Mouse (Mus musculus): ENCODE measurements at regions not wholly inside any gene's neighbourhood (a gene's known extent, or its start where the extent isn't known, plus 50 kb on each side); places are given as distances from the start of the nearest gene placed in this dataset.

DNA sequence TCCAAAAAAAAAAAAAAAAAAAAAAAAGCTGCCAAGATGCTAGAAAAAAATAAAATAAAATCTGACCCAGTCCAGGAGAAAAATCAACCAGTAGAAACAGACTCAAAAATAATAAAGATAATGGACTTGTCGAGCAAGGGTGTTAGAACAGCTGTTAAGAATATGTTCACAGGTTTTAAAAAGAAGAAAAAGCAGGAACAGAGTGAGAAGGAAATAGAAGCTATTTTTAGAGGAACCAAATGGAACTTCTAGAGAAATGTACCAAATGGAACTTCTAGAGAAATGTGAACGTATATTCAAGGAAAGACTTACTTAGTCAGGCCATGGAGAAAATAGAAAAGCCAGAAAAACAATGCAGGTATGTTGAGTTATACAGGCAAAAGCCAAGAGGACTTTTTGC is 662.4 kb upstream of the Jmjd1c start:
- DNase-seq = no peak

DNA sequence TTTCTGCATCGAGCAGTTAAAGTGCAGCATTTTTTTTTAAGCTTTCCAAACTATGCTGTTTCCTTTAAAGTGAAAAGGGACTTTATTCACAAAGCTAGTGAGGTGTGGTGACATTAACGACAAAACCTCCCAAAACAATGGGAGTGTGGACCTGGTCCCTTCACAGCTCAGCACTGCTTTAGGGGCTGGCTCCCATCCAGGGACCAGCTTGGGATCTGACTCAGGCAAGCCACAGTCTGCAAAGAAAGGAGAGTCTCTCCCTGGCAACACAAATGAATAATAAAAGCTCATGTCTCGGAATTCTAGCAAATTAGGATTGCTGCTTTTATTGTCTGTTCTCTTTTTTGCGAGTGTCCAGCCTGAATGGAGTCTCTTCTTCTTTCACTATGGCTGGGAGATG is 625.2 kb upstream of the Jmjd1c start:
- DNase-seq = peak; percentile 59

DNA sequence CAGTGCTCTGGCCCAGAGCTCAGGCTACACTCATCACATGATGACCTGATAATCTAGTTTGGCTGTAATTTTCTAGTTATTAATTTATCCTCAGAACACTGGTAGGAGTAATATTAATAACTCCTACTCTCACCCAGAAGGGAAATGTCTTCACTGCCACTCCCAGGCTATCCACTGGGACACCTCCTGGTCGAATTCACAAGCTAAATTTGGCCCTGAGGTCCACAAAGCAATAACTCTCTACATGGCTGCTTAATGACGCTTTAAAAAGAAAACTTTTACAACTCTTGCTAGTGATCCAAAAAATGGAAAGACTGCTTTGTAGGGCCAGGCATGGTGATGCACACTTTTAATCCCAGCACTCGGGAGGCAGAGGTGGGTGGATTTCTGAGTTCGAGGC is 623.9 kb upstream of the Jmjd1c start:
- DNase-seq = no peak

DNA sequence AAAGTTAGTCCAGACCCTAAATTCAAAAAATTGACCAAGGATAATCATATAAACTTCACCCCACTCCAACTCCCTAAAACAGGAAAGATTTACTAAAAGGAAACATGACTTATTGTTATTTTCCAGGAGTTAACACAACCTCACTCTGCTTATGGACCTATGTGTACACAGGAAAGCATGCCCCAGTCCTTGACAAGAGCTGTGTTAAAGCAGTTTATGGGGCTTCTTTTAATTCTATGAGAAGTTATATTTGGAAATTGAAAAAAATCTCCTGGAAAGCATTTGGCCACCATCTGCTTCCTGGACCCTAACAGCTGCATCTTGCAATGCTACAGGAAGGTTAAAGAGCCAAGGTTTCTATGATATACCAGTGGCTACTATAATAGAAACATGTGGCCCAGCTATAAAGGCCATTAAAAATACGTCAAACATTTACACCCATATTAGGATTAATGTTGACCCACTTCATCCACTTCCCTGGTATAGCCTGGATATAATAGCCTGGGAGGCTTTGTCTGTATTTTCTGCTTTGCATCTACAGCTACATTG is 620.7 kb upstream of the Jmjd1c start:
- DNase-seq = no peak

DNA sequence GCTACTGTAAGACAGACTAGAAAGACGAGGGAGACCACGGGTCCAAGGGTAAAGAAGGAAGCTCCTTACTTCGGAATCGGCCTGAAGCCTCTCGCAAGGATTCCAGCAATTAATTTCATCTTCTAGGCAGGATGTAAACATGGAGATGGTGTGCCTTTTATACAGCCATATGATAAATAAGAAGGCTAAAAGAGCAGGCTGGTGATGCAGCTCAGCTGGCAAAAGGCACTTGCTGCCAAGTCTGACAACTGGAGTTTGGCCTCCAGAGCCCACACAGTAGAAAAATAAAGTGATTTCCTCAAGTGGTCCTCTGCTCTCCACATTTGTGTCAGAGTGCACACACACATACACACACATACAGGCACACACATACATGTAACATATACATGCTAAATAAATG is 605.1 kb upstream of the Jmjd1c start:
- DNase-seq = no peak

DNA sequence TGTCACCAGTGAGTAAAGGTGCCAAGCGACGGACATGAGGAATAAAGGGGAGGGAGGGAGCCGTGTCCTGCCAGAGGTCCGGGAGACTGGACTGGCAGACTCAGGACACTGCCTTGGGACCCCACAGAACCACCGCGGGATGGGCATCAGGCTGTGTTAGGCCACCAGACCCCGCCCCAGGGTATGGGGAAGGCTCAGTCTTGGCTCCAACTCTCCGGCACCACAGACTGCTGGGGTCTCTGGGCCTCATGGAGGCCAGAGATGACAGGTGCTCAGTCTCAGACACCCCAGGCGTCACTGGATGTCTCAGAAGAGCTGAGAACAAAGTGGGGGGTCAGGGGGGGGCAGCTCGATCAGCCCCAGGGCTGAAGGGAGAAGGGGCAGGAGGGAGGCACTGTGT is 604.1 kb upstream of the Jmjd1c start:
- DNase-seq = no peak

DNA sequence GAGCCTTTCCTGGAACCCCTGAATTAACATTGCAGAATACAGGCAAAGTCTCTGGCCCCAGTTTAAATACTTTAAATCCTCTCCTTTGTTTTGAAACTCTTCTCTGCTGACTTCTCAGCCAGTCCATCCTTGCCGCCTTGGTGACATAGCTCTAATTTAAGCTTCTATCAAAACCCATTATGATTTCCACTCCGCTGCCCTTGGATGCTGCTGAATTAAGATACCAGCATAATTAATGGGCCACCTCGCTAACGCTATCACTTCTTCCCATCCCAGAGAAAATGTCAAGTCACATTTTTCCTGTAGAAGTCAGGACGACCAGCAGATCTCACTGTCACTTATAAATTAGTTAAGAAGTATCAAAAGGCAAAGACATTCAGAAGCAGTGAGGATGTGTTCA is 556.1 kb upstream of the Jmjd1c start:
- no peak for DNase-seq

DNA sequence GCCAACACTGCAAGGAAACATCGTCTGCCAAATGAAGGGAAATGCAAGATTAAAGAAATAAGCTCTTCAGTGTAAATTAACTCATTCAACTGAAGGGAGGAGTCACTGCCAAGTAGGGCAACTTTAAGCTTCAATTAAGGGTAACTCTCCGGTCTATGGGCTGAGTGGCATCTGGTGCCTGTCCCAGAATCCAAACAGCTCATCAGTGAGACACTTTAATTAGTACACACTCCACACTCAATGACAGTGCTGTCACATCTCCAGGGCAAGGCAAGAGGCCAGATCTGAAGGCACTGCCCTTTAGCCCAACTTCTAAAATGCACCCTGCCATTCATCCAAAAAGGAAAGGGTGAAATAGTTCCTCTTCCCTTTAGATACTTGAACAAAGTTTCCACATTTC is 549.3 kb upstream of the Jmjd1c start:
- peak; percentile 15 for DNase-seq

DNA sequence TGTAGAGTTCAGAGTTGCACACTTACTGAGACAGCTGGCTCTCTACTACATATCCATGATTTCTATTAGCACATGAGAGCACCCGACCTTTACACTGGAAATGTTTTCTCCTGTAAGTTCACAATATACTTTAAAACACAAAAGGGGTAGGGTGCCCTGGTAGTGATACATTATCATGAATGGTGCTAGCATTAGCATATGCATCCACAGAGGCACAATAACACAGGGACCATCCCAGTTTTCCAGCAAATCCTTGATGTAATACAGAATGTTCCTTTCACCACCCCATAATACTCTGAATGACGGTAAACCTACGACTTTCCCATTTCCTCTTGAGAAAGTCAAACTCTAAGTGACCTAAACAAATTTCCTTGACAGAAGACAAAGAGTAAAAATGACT is 548.3 kb upstream of the Jmjd1c start:
- DNase-seq = no peak

DNA sequence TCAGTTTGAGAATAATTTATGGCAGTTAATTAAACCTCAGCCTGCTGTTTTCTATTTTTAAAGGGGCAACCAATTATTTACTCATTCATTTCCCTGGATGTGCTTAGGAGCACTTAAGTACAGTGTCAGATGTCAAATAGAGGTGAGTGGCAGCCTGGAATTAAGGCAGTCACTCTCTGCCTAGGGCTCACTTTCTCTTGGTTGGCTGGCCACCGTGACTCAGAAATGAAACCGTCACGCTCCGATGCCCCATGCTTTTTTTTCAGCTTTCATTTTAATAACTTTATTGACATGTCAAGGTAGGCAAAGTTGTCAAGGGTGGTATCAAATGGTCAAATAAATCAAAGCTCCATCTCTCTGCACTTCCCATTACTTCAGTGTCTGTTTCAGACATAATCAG is 547.9 kb upstream of the Jmjd1c start:
- no peak for DNase-seq

DNA sequence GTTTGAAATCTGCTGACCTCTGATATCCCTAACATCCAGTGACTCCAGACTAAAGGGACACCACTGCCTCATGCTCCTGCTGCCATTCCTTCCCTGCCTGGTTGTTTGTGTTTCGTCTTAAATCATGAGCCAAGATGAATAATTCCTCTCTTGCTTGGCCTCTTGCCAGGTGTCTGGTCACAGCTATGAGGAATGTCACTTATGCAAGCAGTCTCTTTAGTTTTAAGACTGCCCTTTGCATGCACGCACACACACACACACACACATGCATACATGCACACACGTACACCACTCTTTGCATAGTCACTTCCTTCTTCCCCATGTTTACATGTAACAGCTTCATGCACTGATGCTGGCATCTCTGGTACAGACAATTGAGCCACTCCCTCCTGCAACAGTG is 543.0 kb upstream of the Jmjd1c start:
- DNase-seq = no peak

DNA sequence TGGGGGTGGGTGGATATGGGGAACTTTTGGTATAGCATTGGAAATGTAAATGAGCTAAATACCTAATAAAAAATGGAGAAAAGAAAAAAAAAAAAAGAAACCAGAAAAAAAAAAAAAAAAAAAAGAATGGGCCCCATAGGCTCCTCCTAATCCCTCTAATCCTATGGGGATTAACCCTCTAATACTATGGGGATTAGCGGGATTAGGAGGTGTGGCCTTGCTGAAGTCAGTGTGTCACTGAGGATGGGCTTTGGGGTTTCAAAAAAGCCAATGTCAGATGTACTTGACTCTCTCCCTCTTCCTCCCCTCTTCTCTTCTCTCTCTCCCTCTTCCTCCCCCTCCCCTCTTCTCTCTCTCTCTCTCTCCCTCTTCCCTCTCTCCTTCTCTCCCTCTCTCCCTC is 541.7 kb upstream of the Jmjd1c start:
- no peak for DNase-seq

DNA sequence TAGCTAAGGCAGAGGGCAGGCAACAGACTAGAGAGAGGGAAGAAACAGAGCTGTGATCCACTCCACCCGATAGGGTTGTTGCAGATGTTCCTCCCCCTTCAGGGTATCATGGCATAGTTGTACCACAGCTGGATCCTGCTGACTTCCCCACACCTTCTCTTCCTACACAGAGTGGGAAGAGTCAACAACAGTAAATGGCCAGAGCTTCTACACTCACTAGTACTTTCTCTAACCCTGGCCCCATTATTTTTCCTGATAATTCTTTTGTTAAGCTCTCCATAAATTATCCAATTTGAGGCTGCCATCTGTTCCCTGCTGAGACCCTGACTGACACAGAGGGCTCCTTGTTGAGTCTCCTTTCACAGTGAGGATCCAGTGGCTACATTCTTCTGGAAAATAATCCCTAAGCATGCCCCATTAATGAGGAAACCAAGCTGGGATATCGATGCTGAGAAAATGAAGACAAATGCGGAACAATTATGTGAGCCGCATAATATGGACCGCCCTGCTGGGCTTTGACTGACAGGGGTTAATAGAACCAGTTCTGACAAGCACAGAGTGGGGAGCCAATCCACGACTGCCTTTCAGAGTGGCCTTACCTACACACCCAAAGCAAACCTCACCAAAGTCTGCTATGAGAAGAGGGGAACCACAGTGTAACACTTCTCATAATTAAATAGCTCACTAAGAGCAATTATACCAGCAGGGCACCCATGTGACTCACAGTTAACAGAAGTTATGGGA is 537.7 kb upstream of the Jmjd1c start:
- DNase-seq = no peak

DNA sequence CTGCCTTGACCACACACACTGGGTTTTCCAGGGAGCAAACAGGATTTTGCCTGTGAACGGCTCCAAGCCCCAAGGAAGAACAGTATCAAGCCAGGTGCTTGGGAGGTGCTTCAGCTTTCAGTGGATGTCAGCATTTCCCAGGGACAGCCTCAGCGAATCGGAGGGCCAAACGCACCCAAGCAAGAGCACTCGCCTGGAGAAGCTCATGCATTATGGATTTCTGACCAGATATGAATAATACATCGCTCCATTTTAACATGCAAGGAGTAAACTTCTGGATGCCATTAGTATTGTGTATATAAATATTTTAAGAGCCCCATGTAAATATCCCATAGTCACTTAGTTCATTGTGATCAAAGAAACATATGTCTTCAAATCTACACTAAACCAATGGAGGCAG is 530.6 kb upstream of the Jmjd1c start:
- no peak for DNase-seq

DNA sequence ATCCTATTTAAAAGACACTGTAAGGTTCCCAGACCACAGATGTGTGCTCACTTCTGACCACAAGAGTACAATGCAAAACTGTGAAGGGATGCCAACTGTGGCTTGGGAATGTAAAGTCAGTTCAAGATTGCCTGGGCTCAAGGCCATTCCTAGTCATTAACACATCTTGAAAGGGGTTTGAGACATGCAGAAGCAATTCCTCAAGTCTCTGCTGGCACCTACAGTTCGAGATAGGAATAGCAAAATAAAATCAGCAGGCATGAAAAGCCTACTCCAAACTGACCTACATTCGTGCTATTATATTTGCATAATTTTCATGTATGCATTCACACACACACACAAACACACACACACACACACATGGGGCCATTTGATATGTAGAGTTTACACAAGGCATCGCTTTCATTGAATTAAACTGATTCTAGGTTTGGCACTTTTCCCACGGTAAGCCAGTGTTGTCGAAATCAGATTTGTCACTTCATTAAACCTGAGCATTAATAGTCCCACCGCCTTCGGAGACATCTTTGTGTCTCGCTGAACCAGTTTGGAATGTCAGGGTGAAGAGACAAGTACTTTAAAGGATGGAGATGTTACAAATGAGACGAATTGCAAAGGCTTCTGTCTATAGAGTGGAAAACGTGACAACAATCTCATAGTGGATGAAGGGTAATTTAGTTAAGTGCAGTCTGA is 520.9 kb upstream of the Jmjd1c start:
- DNase-seq = peak; percentile 56

DNA sequence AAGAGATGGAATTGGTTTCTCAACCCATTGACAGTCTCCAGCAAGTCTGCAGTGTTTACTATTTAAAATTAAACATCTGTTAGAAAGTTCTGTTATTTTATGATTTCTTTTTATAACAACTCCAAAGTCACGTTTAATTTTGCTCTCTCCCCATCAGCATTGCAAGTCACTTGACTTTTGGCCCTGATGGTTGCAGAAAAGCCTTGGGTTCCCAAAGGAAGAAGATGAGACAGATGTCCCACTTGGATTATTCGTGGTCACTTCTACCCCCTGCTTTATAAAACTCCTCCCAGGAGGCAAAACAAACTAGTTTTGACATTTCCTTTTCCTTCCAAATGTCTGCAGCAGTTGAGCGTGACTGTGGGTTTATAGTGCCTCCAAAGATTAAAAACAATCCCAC is 502.9 kb upstream of the Jmjd1c start:
- DNase-seq = no peak

DNA sequence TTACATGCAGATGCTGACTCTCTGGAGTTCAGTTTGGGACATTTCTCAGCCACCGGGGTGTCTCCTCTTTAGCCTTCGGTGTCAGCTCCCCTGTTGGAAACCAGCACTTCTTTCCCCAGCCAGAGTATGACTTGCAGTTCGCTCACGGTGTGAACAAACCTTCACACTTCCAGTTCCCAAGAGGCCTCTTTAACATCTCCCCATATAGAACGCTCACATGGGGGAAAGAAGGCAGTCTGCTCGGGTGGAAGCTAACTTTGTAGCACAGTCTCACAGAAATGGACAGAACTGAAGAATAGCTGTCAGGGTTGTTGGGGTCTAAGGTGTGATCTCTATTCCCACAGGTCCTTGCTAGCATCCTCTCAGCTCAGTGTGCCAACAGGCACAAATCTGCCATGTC is 502.4 kb upstream of the Jmjd1c start:
- DNase-seq = no peak

DNA sequence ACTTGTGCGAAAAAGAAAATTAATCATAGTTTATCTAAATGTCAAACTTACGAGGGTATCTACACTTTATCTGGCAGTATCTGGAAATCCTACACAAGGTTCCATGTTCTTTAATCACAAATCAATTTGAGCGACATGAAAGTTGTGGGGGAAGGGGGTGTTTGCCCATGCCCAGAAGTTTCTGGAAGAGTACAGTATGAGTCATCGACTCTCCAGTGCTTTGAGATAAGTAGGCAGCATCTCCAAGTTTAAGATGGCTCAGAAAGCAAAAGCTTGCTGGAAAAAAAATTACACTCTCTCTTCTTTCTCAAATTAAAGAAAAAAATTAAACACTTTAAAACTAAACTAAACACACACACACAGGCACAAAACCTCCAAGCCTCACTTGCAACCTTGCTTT is 498.0 kb upstream of the Jmjd1c start:
- DNase-seq = no peak

DNA sequence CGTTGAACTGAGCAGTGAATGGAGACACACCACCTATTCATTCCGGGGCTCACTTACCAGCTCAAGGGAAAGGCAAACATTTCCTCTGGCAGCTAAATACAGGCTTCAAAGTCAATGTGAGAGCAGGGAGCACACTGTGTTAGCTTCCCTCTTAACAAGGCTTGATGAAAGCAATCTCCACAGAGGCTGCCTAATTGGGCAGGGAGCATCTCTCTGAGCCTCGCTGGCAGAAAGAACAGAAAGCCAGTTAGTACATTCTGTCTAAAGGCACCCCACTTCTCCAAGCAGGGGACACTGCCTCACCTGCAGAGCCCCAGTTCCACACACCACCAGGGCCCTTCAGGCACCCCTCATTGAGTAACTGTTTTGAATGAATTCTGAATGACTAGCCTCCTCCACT is 488.8 kb upstream of the Jmjd1c start:
- DNase-seq = no peak

DNA sequence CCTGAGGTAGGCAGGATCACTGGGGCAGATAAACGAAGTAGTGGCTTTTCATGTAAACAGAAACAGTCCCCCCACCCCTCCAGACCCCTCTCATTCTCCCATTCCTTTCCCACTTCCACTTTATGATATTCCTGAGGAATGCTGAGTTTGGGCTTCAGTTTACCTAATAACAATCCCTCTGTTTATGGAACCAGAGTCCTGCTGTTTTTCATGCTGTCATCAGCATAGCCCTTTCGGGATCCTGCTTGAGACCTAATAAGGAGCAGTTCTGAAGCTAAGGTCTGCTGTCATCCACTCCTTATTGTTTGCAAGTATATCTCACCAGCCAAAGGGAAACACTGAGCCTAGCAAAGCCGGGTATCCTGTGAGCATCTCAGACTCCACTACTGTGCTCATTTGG is 479.6 kb upstream of the Jmjd1c start:
- no peak for DNase-seq

DNA sequence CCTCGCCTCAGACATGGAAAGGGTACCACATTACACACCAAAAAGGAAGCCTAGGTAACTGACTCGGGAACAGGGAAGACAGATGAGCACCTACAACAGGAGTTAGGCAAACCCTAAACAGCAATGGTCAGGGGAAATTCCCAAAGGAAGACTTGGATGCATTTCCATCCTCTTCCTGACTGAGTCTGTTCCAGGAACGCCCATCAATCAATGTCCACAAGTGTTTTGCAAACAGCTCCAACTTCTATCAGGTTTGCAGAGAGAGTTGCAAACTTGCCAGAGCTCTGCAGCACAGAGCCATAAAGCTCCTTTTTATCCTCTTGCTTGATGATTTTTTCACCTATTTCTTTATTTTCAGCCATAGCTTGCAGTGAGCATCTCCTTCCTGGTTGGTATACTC is 464.9 kb upstream of the Jmjd1c start:
- DNase-seq = no peak

DNA sequence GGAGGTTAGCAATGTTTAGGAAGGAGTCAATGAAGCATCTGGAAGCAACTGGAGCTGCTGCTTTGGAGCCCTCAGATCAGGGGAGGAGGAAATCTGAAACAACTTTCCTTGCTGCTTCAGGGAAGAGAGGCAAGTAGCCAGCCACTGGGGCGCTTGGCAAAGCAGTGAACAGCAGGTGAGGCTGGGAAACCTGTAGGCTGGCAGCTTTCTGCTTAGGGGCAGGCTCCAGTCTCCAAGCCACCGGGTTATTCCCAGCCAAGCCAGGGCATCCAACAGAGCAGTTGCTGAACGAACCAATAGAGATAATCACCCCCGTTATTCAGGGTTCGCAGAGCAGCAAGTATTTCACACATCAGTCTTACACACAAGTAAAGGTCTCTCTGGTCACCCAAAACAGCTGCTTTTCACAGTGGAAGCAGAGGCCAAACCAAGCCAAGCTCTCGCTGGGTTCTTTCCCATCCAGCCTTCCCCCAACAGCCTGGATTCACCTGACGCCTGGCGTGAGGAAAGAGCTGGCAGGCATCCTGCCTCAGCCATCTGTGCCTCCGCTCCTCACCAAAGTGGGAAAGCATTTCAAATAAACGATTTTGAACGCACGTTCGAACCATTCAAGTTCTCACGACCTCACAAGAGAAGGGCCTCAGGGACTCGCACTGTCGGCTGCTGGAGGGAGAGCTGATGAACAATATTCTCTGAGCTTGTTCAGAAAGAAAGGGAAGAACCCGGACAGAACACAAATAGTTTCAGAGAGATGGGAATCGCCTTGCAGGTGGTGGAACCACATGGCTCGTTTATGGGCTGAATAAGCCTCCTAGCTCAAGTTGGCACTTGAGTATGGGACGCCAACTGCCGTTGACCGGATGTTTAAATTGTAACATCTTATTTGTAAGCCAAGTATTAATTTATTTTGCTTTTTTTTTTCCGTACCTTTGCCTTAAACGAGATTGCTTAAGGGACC is 454.8 kb upstream of the Jmjd1c start:
- peak; percentile 97 for DNase-seq

DNA sequence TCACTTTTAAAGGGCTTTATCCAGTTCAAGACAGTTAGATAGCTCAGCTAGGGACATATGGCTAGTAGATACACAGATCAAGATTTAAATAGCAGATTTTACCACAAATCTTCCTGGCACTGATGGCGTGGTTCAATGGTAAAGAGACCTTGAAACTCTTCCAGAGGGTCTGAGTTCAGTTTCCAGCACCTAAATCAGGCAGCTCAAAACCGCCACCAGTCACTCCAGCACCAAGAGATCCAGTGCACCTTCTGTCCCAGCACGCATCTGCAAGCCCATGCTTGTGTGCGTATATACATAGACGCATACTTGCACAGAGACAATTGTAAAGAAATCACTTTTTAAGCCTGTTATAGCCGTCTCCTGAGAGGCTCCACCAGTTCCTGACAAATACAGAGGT is 454.0 kb upstream of the Jmjd1c start:
- peak; percentile 39 for DNase-seq

DNA sequence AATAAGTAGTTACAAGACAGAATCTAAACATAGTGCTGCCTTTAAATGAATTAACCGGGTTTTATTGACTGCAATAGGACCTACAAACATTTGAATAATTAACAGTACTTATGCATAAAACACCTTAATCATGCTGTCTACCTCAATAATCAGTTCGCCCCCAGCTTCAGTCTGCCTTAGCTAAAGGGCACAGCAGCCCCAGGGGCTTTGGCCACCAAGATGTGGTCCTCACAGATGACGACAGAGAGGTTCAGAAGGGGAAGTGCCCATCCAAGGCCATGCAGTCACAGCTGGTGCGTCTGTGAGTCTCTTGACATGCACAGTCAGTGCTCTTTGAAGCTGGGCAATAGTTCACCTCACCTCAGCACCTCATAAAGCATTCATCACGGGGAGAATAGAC is 452.8 kb upstream of the Jmjd1c start:
- no peak for DNase-seq
